Mouse (Mus musculus) CH12.LX (cell line): ENCODE measurements at regions not wholly inside any gene's neighbourhood (a gene's known extent, or its start where the extent isn't known, plus 50 kb on each side); places are given as distances from the start of the nearest gene placed in this dataset.

ENCODE experiments used
- CHD2 ChIP-seq: IDR thresholded peaks from 2 replicates; pipeline ENCODE4 v1.6.1; 2011; ENCODE audit warnings: low read length, improper control_type of control experiment
- CTCF ChIP-seq, 2 experiments: IDR thresholded peaks in 1 of 2; conservative IDR thresholded peaks in 1 of 2; 2 replicates each; pipeline ENCODE4 v1.5.1; 2011 to 2012; ENCODE audit warnings: low read depth in 2 of 2, low read length in 2 of 2, improper control_type of control experiment in 1 of 2, inconsistent platforms in 1 of 2, mild to moderate bottlenecking in 1 of 2, moderate library complexity in 1 of 2
- GABPA ChIP-seq: IDR thresholded peaks from 2 replicates; pipeline ENCODE4 v1.6.1; 2012; ENCODE audit warnings: low read depth, low read length, improper control_type of control experiment, inconsistent platforms; ENCODE audit not compliant: insufficient replicate concordance
- HCFC1 ChIP-seq: IDR thresholded peaks from 2 replicates; pipeline ENCODE4 v1.6.1; 2012; ENCODE audit warnings: low read depth, mild to moderate bottlenecking, inconsistent platforms, low read length, improper control_type of control experiment
- MYC ChIP-seq: IDR thresholded peaks from 2 replicates; pipeline ENCODE4 v1.6.1; 2011; ENCODE audit warnings: low read depth, mild to moderate bottlenecking, improper control_type of control experiment, low read length
- POLR2A ChIP-seq: IDR thresholded peaks from 2 replicates; pipeline ENCODE4 v1.6.1; 2011; ENCODE audit warnings: low read depth, mild to moderate bottlenecking, improper control_type of control experiment, low read length
- RCOR1 ChIP-seq: conservative IDR thresholded peaks from 2 replicates; pipeline ENCODE4 v1.6.1; 2012; ENCODE audit warnings: low read depth, mild to moderate bottlenecking, inconsistent platforms, low read length, improper control_type of control experiment
- SIN3A ChIP-seq: IDR thresholded peaks from 2 replicates; pipeline ENCODE4 v1.6.1; 2012; ENCODE audit warnings: low read length, improper control_type of control experiment, inconsistent platforms

- TF ChIP-seq CTCF (conservative IDR thresholded peaks at IDR 0.05 in 1 of 2, IDR thresholded peaks at IDR 0.05 in 1 of 2; ENCODE audit: low read depth in 2 of 2, low read length in 2 of 2) (no peak), HCFC1 (no peak), POLR2A (no peak), GABPA (no peak), CHD2 (no peak), RCOR1 (no peak), MYC (no peak), SIN3A (no peak)
Observed at GRCm38 (mm10) chr7:138469211-138469610, 71.7 kb upstream of the Tcerg1l start.
